ENCODE assay signal across 9 mouse cellular contexts in the genomic region with DNA sequence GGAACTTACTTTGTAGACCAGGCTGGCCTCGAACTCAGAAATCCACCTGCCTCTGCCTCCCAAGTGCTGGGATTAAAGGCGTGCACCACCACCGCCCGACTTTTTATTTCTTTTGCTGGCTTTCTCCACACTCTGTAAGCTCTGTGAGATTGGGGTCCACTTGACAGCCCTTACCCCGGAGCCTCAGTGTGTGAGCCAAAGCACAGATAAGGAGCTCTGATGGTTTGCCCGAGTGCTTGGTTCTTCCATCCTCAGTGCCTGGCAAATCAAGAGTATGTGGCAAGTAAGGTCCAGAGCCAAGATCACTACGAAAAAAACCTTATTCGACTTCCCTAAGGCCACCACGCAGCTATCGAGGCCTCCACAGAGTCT. TPM values are rescaled to one million over a fixed set of nuclear protein-coding genes. Genes with fewer than 3 reads are reported as not detected.
DNase-seq lines count a peak whose midpoint lies in the region; ATAC-seq lines count a peak whose summit lies in the region.
"Had no signal": no experiment of that assay in that cellular context is flagged by ENCODE, and none has a peak within 500 bp of the region (broad histone marks: within the 10 kb centered on the region; RNA-seq: fewer than 3 reads in every experiment).

No protein-coding gene starts in this region.

- H3K4me3 ChIP-seq in heart, embryonic 14.5 days (ENCODE audit: control insufficient read depth in 1 of 2, insufficient read depth in 1 of 2, low read depth in 1 of 2, low read length in 2 of 2) = peak overlapping the region; percentile 39 to 49
- H3K4me3 ChIP-seq in embryonic facial prominence, embryonic 10.5 days = peak overlapping the region; percentile 67
- H3K4me3 ChIP-seq in hindbrain, embryonic 14.5 days (replicated peaks; ENCODE audit: low read length) = peak overlapping the region; percentile 32
- peak overlapping the region; percentile 69 for H3K4me3 ChIP-seq in midbrain, embryonic 10.5 days

- peaks cover 4 to 12% of the 10 kb centered on the region in 2 experiments for H3K4me1 ChIP-seq in heart, embryonic 14.5 days (ENCODE audit: control insufficient read depth in 2 of 2, insufficient read depth in 2 of 2, low read length in 2 of 2)
- H3K4me1 ChIP-seq in embryonic facial prominence, embryonic 10.5 days = peaks cover 20% of the 10 kb centered on the region
- H3K4me1 ChIP-seq in hindbrain, embryonic 14.5 days (replicated peaks; ENCODE audit: control insufficient read depth, insufficient read depth, low read length) = peaks cover 9% of the 10 kb centered on the region; the same call in 1 of the 2 replicates
- peaks cover 29% of the 10 kb centered on the region for H3K4me1 ChIP-seq in midbrain, embryonic 10.5 days

- 0 out of 2 replicates have a peak, but pooled peaks have one; percentile 8 for ATAC-seq in heart, embryonic 14.5 days (ENCODE audit: insufficient number of reproducible peaks, insufficient read depth, low FRiP score, low read depth)
- ATAC-seq in hindbrain, embryonic 14.5 days (ENCODE audit: low FRiP score) = 0 out of 2 replicates have a peak, but pooled peaks have one; percentile 1
- no peak for ATAC-seq in CD4-positive, CD25-positive, alpha-beta regulatory T cell, adult 4 months

- no peaks in the 10 kb centered on the region for H3K27me3 ChIP-seq in heart, embryonic 14.5 days (ENCODE audit: control insufficient read depth, insufficient read depth, low read length)
- H3K27me3 ChIP-seq in embryonic facial prominence, embryonic 10.5 days (replicated peaks; ENCODE audit: low read depth, poor library complexity, severe bottlenecking) = peaks cover 14% of the 10 kb centered on the region
- no peaks in the 10 kb centered on the region for H3K27me3 ChIP-seq in hindbrain, embryonic 14.5 days (ENCODE audit: control insufficient read depth, insufficient read depth, low read length)
- no peaks in the 10 kb centered on the region for H3K27me3 ChIP-seq in midbrain, embryonic 10.5 days (ENCODE audit: low read depth, poor library complexity, severe bottlenecking)

- peak overlapping the region; percentile 81 for H3K4me2 ChIP-seq in heart, embryonic 14.5 days (ENCODE audit: low read length)
- H3K4me2 ChIP-seq in hindbrain, embryonic 14.5 days (replicated peaks) = peak overlapping the region; percentile 67

- peaks cover 44% of the 10 kb centered on the region for H3K36me3 ChIP-seq in heart, embryonic 14.5 days (ENCODE audit: control insufficient read depth, insufficient read depth, low read length)
- H3K36me3 ChIP-seq in embryonic facial prominence, embryonic 10.5 days (replicated peaks) = peaks cover 55% of the 10 kb centered on the region
- peaks cover 48% of the 10 kb centered on the region for H3K36me3 ChIP-seq in hindbrain, embryonic 14.5 days (replicated peaks; ENCODE audit: control insufficient read depth, insufficient read depth)
- H3K36me3 ChIP-seq in midbrain, embryonic 10.5 days = peaks cover 58% of the 10 kb centered on the region

- DNase-seq in heart, postnatal 10 days = no peak
- no peak for DNase-seq in embryonic facial prominence, embryonic 10.5 days (ENCODE audit: low spot score)
- no peak for DNase-seq in hindbrain, embryonic 14.5 days (ENCODE audit: low spot score)
- no peak for DNase-seq in midbrain, embryonic 10.5 days (ENCODE audit: low spot score)
- no peak for DNase-seq in spleen, adult 12 weeks (ENCODE audit: low spot score)
- no peak for DNase-seq in cerebellum, postnatal 10 days

- WGBS in heart, embryonic 14.5 days = 18% methylated on average over 10 of the region's 10 CpGs
- WGBS in embryonic facial prominence, embryonic 10.5 days = 35% methylated on average over 10 of the region's 10 CpGs
- WGBS in hindbrain, embryonic 14.5 days = 19% methylated on average over 10 of the region's 10 CpGs
- 27% methylated on average over 10 of the region's 10 CpGs for WGBS in midbrain, embryonic 10.5 days

- H3K9me3 ChIP-seq in heart, embryonic 14.5 days (ENCODE audit: control insufficient read depth, low read length) = no peaks in the 10 kb centered on the region
- H3K9me3 ChIP-seq in embryonic facial prominence, embryonic 10.5 days = no peaks in the 10 kb centered on the region
- no peaks in the 10 kb centered on the region for H3K9me3 ChIP-seq in hindbrain, embryonic 14.5 days (ENCODE audit: control insufficient read depth, low read length)
- no peaks in the 10 kb centered on the region for H3K9me3 ChIP-seq in midbrain, embryonic 10.5 days (replicated peaks)

- peak overlapping the region; percentile 72 for H3K9ac ChIP-seq in heart, embryonic 14.5 days (ENCODE audit: low read length)
- peak overlapping the region; percentile 70 for H3K9ac ChIP-seq in hindbrain, embryonic 14.5 days

- intact Hi-C loops in heart, postnatal 10 days (cut with DNase I) = no loop called here

- no peak overlapping the region for H3K27ac ChIP-seq in heart, embryonic 14.5 days (replicated peaks in 1 of 2; ENCODE audit: control insufficient read depth in 1 of 2, insufficient read depth in 1 of 2, low read depth in 2 of 2, low read length in 2 of 2)
- H3K27ac ChIP-seq in embryonic facial prominence, embryonic 10.5 days (replicated peaks) = peak overlapping the region; percentile 84
- no peak overlapping the region for H3K27ac ChIP-seq in hindbrain, embryonic 14.5 days
- peak overlapping the region; percentile 93 for H3K27ac ChIP-seq in midbrain, embryonic 10.5 days (replicated peaks)

RNA-seq across cellular contexts. Expression of gene Ttll3, which starts 2.9 kb away (rescaled TPM):
- 1.0 and 1.4 TPM in 2 replicates for polyA plus RNA-seq in heart, embryonic 14.5 days (2014; fragmentation: Nextera tagmentation; extraction: Ambion mirVana)
- total RNA-seq in heart, postnatal 10 days (2021) = 1 to 10 TPM in 1 of 2 experiments, under 1 TPM in 1; 0.92 to 2.2 TPM
- 2.8 and 3.7 TPM in 2 replicates for polyA plus RNA-seq in embryonic facial prominence, embryonic 10.5 days (2016; fragmentation: Nextera tagmentation; extraction: Ambion mirVana)
- 7.0 and 8.1 TPM in 2 replicates for polyA plus RNA-seq in hindbrain, embryonic 14.5 days (2014; fragmentation: Nextera tagmentation; extraction: Ambion mirVana)
- polyA plus RNA-seq in midbrain, embryonic 10.5 days (2016; fragmentation: Nextera tagmentation; extraction: Ambion mirVana) = 5.9 and 6.7 TPM in 2 replicates
- polyA plus RNA-seq in CD4-positive, CD25-positive, alpha-beta regulatory T cell, adult 4 months (2017; shearing (Covaris generic)) = 10 to 100 TPM; 22.7 to 24.0 TPM

RNA-seq across cellular contexts. Expression of gene Arpc4, which starts 14.1 kb away (rescaled TPM):
- 145 and 155 TPM in 2 replicates for polyA plus RNA-seq in heart, embryonic 14.5 days (2014; fragmentation: Nextera tagmentation; extraction: Ambion mirVana)
- total RNA-seq in heart, postnatal 10 days (2021) = 100 to 1,000 TPM; 124 to 138 TPM
- polyA plus RNA-seq in embryonic facial prominence, embryonic 10.5 days (2016; fragmentation: Nextera tagmentation; extraction: Ambion mirVana) = 377 and 387 TPM in 2 replicates
- 231 and 235 TPM in 2 replicates for polyA plus RNA-seq in hindbrain, embryonic 14.5 days (2014; fragmentation: Nextera tagmentation; extraction: Ambion mirVana)
- 379 and 381 TPM in 2 replicates for polyA plus RNA-seq in midbrain, embryonic 10.5 days (2016; fragmentation: Nextera tagmentation; extraction: Ambion mirVana)
- 100 to 1,000 TPM; 574 to 794 TPM for polyA plus RNA-seq in CD4-positive, CD25-positive, alpha-beta regulatory T cell, adult 4 months (2017; shearing (Covaris generic))

RNA-seq across cellular contexts. Expression of gene Tada3, which starts 14.3 kb away (rescaled TPM):
- 38.6 and 42.2 TPM in 2 replicates for polyA plus RNA-seq in heart, embryonic 14.5 days (2014; fragmentation: Nextera tagmentation; extraction: Ambion mirVana)
- total RNA-seq in heart, postnatal 10 days (2021) = 10 to 100 TPM; 22.0 to 23.5 TPM
- 48.1 and 48.4 TPM in 2 replicates for polyA plus RNA-seq in embryonic facial prominence, embryonic 10.5 days (2016; fragmentation: Nextera tagmentation; extraction: Ambion mirVana)
- polyA plus RNA-seq in hindbrain, embryonic 14.5 days (2014; fragmentation: Nextera tagmentation; extraction: Ambion mirVana) = 62.6 and 67.0 TPM in 2 replicates
- polyA plus RNA-seq in midbrain, embryonic 10.5 days (2016; fragmentation: Nextera tagmentation; extraction: Ambion mirVana) = 59.2 and 62.9 TPM in 2 replicates
- polyA plus RNA-seq in CD4-positive, CD25-positive, alpha-beta regulatory T cell, adult 4 months (2017; shearing (Covaris generic)) = 10 to 100 TPM; 39.2 to 47.5 TPM

RNA-seq across cellular contexts. Expression of gene Rpusd3, which starts 27.1 kb away (rescaled TPM):
- 11.1 and 12.8 TPM in 2 replicates for polyA plus RNA-seq in heart, embryonic 14.5 days (2014; fragmentation: Nextera tagmentation; extraction: Ambion mirVana)
- total RNA-seq in heart, postnatal 10 days (2021) = 10 to 100 TPM in 1 of 2 experiments, 1 to 10 TPM in 1; 8.9 to 14.3 TPM
- polyA plus RNA-seq in embryonic facial prominence, embryonic 10.5 days (2016; fragmentation: Nextera tagmentation; extraction: Ambion mirVana) = 34.6 and 34.8 TPM in 2 replicates
- 15.0 and 19.0 TPM in 2 replicates for polyA plus RNA-seq in hindbrain, embryonic 14.5 days (2014; fragmentation: Nextera tagmentation; extraction: Ambion mirVana)
- 36.3 and 43.4 TPM in 2 replicates for polyA plus RNA-seq in midbrain, embryonic 10.5 days (2016; fragmentation: Nextera tagmentation; extraction: Ambion mirVana)
- 10 to 100 TPM in 1 of 2 experiments, 1 to 10 TPM in 1; 9.8 to 10.2 TPM for polyA plus RNA-seq in CD4-positive, CD25-positive, alpha-beta regulatory T cell, adult 4 months (2017; shearing (Covaris generic))

RNA-seq across cellular contexts. Expression of gene Cidec, which starts 43.6 kb away (rescaled TPM):
- not detected in 2 replicates for polyA plus RNA-seq in heart, embryonic 14.5 days (2014; fragmentation: Nextera tagmentation; extraction: Ambion mirVana)
- 10 to 100 TPM in 1 of 2 experiments, 1 to 10 TPM in 1; 9.6 to 41.2 TPM for total RNA-seq in heart, postnatal 10 days (2021)
- not detected in 2 replicates for polyA plus RNA-seq in embryonic facial prominence, embryonic 10.5 days (2016; fragmentation: Nextera tagmentation; extraction: Ambion mirVana)
- polyA plus RNA-seq in hindbrain, embryonic 14.5 days (2014; fragmentation: Nextera tagmentation; extraction: Ambion mirVana) = not detected in 2 replicates
- not detected in 2 replicates for polyA plus RNA-seq in midbrain, embryonic 10.5 days (2016; fragmentation: Nextera tagmentation; extraction: Ambion mirVana)
- polyA plus RNA-seq in CD4-positive, CD25-positive, alpha-beta regulatory T cell, adult 4 months (2017; shearing (Covaris generic)) = not detected
- total RNA-seq: neutrophil, adult 5-6 weeks had no signal

Comparison
In these comparisons a context has a peak if more than half of its experiments do, and no peak if none do; other contexts are left out.
1. H3K27ac ChIP-seq: peak in embryonic facial prominence, embryonic 10.5 days (single experiment) and midbrain, embryonic 10.5 days (single experiment); none in heart, embryonic 14.5 days (0 of 2) and hindbrain, embryonic 14.5 days (single experiment).
2. Peak in every context shown above with its lines, with median percentiles within 50 percentile points of each other: H3K4me3 ChIP-seq.